Mouse (Mus musculus) C2C12 (cell line): ENCODE measurements at regions not wholly inside any gene's neighbourhood (a gene's known extent, or its start where the extent isn't known, plus 50 kb on each side); places are given as distances from the start of the nearest gene placed in this dataset.

Experiments
- CTCF ChIP-seq: IDR thresholded peaks from one replicate; pipeline ENCODE4 v1.5.1; 2011; ENCODE audit not compliant: control insufficient read depth, insufficient read depth, insufficient read length
- MAX ChIP-seq: IDR thresholded peaks from one replicate; pipeline ENCODE4 v1.6.1; 2011; ENCODE audit warnings: mild to moderate bottlenecking, control low read depth

GRCm38 (mm10) chr14:120211741-120212140 is 63.7 kb upstream of the Mbnl2 start:
- no peak for TF ChIP-seq CTCF
- no peak for TF ChIP-seq MAX
